Mouse (Mus musculus) heart, adult 9 months (tissue): ENCODE measurements at regions not wholly inside any gene's neighbourhood (a gene's known extent, or its start where the extent isn't known, plus 50 kb on each side); places are given as distances from the start of the nearest gene placed in this dataset.
"Not testable (repeated sequence)": the region's sequence is repeated elsewhere in the genome, so short reads cannot be mapped to it uniquely, and the experiment has no call there.

Source experiments
- DNase-seq, 2 experiments: peaks; one replicate each; pipeline ENCODE4 v3.0.0; 2022; ENCODE audit warnings: low spot score in 2 of 2

GRCm38 (mm10) chr14:17058438-17058837 lies 239.5 kb upstream of the Rarb start:
- DNase-seq: no peak

DNA sequence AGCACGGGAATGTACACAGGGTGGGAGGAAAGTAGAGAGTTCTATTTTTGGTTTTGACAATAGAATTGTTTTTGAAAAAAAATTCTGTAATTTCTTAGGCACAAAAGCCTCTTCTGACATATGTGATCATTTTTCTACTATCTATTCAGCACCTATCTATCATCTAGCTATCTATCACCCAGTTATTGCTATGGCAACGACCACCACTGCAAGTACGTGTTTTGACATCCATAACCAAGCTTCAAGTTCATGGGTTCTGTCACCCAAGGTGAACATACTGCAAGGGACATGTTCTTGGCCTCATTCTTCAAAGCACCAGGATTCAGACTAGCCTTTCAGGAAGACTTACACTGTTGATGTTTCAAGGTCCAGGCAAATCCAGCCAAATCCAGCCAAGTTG lies 238.4 kb upstream of the Rarb start:
- no peak for DNase-seq

DNA sequence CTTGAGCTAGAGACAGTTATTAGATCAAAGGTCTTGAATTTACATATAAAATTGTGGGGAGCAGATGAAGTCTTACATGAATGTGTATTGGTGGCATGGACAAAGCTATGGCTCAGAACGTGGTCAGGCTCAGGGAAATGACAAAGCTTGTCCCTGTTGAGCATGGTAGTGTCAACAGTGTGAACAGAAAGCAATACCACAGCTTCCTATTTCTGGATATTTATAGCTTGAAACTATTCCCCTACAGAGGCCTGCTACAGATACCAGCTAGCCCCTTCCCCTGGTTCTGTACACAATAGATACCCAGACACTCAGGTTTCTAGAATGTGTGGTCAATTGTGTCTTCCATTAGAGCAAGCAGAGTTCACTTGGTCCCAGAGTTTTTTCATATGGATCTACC lies 236.8 kb upstream of the Rarb start:
- DNase-seq: no peak

DNA sequence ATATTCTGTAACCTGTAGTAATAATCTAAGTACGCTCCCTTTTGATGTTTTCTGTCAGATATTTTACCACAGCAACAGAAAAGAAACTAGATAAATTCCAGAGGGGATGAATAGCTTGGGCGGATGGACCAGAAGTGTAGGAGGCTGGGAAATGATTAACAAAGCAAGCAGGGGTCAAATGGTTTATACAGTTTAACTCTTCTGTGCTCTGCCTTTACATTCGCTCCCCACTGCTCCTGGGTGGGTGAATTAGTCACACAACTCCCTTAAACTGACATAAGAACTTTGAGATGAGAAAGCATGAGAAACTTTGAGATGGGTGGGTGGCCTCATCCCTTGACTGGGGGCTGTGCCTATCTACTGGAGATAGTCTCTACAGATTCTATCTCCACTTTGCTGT lies 235.4 kb upstream of the Rarb start:
- DNase-seq: no peak

DNA sequence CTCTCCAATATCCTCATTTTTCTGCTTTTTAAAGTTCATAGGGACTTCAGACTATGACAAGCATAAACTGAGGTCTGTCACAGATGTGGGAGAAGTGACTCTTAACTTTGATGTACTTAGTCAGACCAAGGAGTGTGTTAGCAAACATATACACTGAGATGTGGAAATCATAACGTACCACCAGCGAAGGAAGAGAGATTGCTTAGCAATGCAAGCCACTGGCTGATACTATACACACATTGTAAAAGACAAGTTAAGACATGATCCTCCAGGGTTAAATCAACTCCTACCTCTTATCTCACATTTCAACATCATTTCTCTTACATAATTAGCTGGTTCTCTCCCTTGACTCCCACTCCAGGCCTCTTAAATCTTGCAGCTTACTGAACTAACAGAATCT lies 227.9 kb upstream of the Rarb start:
- no peak for DNase-seq

- no peak for DNase-seq
Observed at GRCm38 (mm10) chr14:17045426-17046132, 226.6 kb upstream of the Rarb start.

DNA sequence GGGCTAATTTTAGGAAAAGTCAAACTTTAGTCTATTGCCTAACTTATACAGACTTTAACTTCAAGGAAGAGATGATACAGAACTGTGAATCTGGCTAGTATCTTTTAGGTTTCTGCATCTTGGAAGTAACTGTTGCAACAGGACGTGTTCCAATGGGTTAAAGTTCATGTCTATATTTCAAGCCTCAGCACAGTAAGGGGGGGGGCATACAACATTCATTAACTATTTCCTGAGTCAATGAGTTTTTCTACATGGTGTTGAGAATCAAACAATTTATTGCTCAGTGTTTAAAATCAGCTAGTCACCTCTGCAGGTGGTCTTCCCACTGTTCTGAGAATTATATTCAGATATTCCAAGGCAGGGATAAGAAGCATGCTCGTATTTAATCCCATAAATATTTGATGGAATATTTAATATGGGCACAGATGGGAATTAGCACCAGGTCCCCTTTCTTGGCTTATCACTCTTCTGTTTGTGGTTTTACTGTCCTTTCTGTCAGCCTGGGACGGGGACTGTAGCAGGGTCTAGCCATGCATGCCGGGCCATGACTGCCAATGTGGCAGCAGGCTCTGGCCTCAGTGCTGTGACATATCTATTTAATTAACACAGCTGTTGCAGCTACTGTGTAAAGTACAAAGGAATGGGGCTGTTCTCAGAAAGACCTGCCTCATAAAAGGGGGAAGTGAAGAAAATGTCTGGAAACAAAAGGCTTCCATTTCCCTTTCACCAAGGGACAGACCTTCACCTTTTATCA lies 201.8 kb upstream of the Rarb start:
- DNase-seq: no peak

DNA sequence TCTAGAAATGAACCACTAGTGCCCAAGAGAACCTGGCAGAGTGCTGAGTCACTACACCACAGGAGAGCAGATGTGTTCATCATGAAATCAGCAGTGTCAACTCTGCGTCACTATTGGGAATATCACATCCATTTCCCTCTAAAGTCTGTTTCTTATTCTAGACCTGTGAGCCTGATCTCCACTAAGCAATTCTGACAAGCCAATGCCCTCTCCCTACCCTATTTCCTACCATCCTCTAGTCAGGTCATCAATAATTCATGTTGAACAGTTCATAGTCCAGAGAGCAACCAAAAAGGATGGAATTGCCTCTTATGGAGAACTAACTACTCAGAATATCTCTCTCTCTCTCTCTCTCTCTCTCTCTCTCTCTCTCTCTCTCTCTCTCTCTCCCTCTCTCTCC lies 194.0 kb upstream of the Rarb start:
- no peak for DNase-seq

- DNase-seq: no peak
Observed at GRCm38 (mm10) chr14:17012200-17012599, 193.2 kb upstream of the Rarb start.

DNA sequence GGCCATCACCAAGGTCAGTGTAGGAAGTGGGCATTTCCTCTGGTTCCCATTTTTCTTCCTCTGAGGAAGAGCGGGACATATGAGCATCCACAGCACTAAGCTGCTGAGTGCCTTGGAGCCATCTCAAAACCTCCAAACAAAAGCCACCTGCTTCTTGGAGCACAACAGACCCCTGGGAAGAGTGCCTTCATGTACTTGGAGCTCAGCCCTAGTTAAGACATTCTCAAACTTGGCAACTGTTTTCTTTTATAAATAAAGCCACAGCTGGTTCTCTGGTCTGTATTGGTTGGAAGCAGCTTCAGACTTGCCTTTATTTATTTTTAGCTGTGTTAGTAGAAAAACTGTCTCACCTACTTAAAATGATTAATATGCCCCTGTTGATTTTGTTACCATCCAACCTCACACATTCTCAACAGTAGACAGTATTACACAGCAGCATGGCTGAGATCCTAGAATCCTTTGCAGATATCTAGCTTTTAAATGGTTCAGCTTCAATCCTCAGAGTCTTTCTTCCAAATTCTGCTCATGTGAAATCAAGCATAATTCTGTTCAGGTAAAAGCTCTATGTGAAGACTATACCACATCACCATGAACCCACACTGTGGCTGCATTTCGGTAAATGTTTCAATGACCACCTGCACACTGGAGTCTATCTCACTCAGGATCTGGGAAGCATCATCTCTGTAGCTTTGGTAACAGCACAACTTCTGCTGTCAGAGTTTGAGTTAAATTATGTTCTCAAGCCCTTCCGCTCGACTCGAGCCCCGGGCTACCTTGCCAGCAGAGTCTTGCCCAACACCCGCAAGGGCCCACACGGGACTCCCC lies 186.4 kb upstream of the Rarb start:
- peak; percentile 53 to 60 for DNase-seq

- DNase-seq: peak in 1 of 2 experiments; percentile 2
Observed at GRCm38 (mm10) chr14:17004714-17005113, 185.8 kb upstream of the Rarb start.

DNA sequence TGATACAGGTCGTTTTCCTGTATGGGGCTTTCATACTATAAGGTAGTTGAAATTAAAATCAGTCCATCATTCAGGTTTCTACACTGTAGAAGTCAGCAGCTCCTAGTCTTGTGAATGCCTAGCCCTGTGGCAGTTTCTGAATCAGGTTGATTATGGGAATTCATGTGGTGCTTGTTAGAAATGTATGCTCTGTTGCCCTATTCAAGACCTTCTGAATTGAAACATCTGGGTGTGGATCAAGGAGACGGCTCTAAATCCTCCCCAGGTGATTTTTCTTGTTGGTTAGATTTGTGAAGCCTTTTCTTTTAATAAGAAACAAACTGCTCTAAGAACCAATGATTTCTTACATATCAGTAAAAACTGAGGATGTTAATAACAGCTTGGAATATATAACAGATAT lies 177.8 kb upstream of the Rarb start:
- no peak for DNase-seq

- DNase-seq: not testable (repeated sequence)
Observed at GRCm38 (mm10) chr14:16970911-16971310, 152.0 kb upstream of the Rarb start.

- DNase-seq: no peak
Observed at GRCm38 (mm10) chr14:16964717-16965391, 145.9 kb upstream of the Rarb start.

DNA sequence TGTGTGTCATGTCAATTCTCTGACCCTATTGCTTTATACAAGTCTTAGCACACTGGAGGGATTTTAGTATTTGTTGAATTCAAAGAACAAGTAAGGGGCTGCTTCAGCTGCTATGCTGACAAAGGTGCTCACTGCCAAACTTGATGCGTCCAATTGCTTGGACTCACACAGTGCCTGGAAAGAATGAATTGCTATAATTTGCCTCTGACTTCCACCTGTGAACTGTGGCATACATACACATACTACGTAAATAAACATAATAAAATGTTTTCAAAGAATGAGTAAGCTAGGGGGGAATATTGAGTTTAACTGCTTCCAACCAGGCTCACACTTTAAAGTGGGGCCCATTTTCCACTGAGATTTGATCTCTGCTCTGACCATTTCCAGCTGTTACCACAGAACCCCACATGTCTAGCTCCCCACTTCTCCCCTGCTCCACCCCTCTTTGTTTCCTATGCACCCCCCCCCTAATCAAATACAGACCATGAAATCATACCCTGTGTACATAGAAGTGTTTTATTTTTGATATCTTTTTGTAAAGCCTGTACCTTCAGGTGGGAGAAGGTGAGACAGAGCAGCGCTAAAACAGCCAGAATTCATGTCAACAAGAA lies 143.4 kb upstream of the Rarb start:
- DNase-seq: no peak

DNA sequence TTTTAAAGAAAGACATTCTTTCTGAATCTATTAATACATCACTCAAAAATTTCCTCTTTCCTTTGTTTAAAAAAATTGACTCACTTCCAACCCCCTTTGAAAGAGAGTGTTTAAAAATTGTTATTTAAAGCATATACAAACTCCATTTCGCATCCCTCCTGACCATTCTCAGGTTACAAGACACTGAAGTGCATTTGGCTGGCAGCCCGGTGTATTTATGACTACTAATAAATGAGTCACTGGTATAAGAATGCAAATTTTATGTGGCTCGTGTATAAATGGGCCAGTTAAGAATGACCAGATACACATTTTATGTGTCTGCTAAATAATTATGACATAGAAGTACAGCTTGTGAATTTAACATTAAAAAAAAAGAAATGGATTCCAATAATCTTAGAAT lies 138.8 kb upstream of the Rarb start:
- no peak for DNase-seq

- no peak for DNase-seq
Observed at GRCm38 (mm10) chr14:16954511-16955443, 135.8 kb upstream of the Rarb start.

- DNase-seq: no peak
Observed at GRCm38 (mm10) chr14:16948736-16949135, 129.8 kb upstream of the Rarb start.

DNA sequence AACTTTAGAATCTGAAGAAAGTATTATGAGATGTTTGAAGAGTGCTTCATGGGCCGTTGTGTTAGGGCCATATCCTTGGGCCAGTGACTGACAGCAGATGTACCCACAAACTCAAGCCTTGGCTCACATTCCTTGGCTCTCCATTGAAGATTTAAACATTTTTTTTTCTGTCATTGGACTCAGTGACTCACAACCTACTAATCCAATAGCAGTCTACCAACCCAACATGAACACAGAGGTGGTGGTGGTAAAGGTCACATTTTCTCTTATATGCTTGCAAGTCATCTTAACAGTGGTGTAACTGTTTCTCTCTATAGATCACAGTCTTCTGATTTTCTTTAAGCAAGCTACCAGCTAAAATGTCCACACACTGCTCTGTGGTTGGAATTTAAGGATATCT lies 125.5 kb upstream of the Rarb start:
- no peak for DNase-seq

GRCm38 (mm10) chr14:16943531-16943930 lies 124.6 kb upstream of the Rarb start:
- no peak for DNase-seq
